Mouse (Mus musculus) layer of hippocampus, postnatal 14 days (tissue): ENCODE results near the gene Rftn1. TPM values are rescaled to one million over a fixed set of nuclear protein-coding genes. Genes with fewer than 3 reads are reported as not detected.
A peak's percentile ranks its signal among the peaks of the same experiment; 100 is the strongest.
"Not testable (repeated sequence)": the region's sequence is repeated elsewhere in the genome, so short reads cannot be mapped to it uniquely, and the experiment has no call there.

ENCODE experiments used
- DNase-seq, 2 experiments: peaks; one replicate each; pipeline ENCODE4 v3.0.0; 2021 to 2022; ENCODE audit warnings: low spot score in 2 of 2, mixed read lengths in 1 of 2
- long read RNA-seq, 2 experiments: library from polyadenylated mRNA; stranded (forward); transcript quantifications; one replicate each; pipeline ENCODE4 v2.0.0; 2021
- total RNA-seq, 2 experiments: library from RNA; stranded (reverse); gene quantifications; 2 replicates each; pipeline ENCODE4 v1.2.3; 2021

The Rftn1 gene
- total RNA-seq = 10 to 100 TPM; 12.8 to 14.5 TPM
- long read RNA-seq, experiment 1, full-length matches to known transcripts = 13 of 14 reads
- long read RNA-seq, experiment 1, partial matches to known transcripts = 0 of 14 reads
- long read RNA-seq, experiment 1, other reads (novel, unspliced or antisense) = 1 of 14 reads
- long read RNA-seq, experiment 2, full-length matches to known transcripts = 14 of 17 reads
- long read RNA-seq, experiment 2, partial matches to known transcripts = 0 of 17 reads
- long read RNA-seq, experiment 2, other reads (novel, unspliced or antisense) = 3 of 17 reads

DNA sequence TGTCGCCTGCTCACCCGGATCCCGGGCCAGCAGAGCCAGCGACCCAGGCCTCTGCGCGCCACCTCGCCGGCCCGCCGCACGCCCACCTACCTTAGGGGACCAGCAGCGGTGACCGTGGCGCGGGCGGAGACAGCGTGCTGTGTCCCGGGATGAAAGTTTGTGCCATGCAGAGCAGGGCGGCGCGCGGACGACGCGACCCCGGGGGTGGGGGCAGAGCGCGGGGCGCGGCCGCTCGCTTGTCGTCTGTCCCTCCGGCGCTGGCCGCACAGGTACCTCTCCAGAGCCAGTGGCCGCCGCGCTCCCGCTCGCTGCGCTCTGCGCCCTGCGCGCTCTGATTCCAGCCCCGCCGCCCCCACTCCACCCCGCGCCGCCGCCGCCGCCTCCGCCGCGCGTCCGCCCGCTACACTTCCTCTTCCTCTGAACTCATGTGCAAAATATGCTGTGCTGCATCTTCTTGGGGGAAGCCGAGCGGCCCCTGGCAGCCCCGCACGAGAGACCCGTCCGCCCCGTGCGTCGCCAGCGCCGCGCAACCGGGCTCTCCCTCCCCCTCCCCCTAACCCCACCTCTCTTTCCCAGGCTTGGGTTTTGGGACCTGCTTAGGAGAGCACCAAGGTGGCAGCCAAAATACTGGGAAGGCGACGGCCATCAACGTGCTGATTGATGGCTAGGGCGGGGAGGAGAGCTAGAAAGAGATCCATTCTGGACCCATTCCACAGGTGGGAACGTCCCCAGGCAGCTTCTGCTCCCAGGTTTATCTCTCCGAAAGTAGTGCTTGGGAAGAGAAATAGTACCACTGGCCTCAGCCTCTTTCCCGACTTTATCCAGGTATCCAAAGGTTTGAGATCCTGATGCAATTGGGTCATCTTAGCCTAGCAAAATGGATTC is at the start of gene Rftn1:
Gene Rftn1, minus strand, starts transcription at position 544 of the 885 bp plus-strand sequence.
- no peak for DNase-seq

DNA sequence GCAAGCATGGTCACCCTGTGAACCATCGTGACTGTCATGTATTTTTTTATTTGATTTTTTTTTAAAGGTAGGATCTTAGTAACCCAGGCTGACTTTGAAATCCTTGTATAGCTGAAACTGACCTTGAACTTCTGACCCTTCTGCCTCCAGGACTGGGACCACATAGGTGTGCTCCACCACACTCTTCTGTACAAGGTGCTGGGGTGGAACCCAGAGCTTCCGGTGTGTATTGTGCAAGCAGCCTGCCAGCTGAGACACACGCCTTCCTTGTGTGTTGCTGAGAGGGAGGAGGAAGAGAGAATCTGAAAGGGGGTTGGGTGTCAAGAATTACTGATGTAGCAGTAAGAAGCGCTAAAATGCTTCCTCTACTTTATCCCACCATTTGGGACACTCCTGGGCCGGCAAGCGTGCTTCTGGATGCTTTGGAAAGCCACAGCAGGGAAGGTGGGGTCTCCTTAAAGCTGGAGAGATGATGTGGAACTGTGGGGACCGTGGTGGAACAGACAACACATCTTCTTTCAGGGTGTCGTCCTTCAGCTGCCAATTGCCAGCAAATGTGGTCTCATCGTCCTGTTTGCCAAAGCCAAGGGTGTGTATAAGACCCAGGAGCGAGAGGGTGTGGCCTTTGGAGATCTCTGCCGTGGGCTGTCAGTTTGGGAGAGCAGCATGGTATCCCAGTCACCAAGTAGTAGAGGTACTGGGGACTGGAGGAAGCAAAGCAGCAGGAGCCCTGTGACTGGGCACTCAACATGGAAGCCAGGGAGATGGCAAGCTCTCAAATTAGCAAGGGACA is 47.5 kb upstream of the Rftn1 start:
- DNase-seq = no peak

DNA sequence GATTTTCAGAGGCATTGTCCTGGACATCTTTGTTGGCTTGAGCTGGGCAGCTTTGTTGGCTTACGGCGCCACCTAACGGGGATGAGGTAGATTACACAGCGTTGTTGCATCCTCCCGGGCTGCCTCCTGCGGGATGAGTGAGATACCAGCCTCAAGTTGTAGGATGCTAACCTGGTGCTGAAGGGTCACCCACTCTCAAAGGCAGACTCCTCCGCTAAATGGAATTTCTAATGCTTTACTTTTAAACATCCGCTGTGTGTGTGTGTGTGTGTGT is 46.9 kb upstream of the Rftn1 start:
- DNase-seq = peak; percentile 91 to 92

DNA sequence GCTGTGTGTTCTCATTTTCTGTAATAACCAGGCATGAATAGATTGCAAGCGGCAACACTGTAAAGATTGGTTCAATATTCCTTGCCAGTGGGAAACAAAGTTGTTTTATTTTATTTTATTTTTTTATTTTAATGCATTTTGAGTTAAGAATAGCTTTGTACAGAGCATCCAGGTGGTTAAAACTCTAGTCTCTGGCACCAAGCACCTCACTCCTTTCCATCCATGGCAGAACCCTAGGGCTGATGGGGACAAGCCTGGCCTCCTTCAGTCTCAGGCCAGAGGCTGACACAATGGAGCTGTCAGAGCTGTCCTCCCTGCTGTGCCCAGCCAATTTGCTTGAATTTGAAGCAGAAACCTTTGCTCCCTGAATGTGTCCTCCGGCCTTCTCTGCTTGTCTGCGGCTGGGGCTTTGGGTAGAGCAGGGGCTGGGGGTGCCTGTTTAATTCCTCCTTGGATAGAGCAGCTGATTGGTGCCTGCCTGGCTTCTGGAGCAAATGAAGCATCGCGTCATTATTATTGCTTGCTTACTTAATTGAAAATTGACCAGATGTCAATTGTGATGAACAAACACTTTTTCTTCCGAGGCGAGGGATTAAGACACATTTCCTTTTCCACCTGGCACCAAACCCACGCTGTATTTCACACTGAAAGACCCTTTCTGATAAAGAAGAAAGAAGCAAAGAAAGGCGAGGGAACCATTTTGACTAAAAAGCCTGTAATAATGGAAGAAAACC is 46.4 kb upstream of the Rftn1 start:
- DNase-seq = peak in 1 of 2 experiments; percentile 11

DNA sequence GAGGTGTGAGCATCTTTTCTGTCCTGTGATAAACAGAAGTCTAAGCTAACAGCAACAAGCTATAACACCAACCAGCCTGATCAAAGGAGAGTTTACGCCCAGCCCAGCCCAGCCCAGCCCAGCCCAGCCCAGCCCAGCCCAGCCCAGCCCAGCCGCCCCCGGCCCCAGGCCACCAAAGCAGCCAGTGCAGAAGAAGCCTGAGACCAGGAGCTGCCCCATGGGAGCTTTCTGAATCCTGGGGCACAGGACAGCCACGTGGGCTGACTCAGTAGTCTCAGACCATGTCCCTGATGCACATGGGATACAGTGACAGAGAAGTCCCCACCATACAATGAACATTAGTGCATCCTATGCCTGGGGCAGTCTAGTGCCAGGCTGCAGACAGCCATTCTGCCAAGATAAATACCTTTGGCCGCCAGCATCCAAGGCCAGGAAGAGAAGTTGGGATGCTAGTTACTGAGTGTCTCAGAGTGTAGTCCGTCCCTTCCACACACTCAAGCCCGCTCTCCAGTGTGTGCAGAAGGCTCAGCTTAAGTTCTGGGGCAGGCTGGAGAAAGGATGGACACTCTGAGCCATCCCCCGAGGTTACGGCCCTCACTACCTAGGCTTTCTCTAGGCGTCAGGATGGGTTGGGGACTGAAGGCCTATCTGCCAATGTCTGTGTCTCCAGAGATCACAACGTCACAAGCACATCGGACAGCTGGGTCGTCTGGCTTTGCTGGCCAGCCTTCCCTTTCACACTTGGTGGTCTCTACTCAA is 45.6 kb upstream of the Rftn1 start:
- DNase-seq = no peak

DNA sequence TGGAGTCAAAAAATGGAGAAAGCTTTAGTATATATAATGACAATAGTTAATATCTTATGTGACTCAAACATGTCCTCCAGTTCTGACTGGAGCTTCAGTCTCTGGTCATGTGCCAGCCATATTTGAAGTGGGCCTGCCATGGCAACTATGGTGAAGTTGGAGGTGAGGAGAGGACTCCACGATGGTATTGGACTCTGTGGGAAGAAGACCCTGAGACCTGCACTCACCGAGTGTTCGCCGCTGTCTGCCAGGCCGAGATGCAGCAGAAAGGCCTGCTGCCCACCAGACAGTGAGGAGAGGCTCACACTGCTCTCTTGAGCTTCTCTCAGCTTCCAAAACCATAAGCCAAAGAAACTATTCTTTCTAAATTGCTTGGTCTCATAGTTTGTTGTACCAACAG is 43.5 kb upstream of the Rftn1 start:
- DNase-seq = no peak

DNA sequence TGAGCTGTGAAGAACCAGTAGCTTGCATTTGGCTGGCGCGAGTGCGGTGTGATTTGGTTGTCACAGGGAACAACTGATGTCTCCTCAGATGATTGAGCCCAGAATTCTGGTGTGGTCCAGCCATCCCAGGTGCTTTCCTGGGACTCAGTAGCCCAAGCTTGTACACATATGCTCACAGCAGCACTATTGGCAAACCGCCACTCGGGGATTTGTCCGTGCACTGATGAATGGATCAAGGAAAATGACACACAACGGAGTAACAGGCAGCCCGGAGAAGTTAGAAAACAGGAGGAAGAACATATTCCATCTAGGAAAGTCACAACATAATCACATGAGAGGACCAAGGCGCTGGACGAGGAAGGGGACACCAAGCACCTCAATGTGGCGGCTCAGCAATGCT is 42.3 kb upstream of the Rftn1 start:
- no peak for DNase-seq

DNA sequence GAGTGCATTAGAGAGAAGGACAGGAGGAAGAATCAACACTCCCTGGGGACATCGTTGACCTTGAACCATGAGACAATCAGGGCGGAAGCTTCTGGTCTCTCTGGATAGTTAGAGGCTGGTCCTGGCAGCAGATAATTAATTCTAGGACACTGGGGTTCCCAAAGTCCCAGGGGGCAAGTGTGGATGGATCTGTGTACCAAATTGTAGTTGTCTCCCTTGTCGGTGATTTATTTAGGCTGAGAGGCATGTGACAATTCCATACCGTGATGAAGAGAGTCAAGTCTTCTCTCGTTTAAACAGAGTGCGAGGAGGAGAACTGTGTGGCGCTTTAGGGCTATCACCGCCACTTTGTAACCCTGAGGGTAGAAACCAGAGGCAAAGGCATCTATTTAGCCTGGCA is 40.7 kb upstream of the Rftn1 start:
- DNase-seq = no peak

DNA sequence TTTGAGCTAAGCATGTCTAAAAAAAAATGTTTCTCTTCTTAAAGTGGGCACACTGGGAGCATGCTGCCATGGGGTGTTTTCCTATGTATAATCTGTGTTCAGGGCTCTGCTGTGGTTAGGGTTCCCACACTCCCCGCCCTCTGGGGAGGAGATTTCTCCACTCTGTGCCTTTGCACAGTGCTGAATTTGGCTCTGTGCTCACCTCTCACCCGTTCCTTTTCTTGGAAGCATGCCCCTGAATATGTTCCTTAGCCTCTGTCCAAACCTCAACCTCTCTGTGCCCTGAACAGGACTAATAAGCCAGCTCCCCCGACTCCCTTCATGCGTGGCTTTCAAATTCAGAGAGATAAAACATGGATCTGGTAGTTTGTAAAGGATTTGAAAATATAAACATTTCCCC is 39.1 kb upstream of the Rftn1 start:
- DNase-seq = no peak

DNA sequence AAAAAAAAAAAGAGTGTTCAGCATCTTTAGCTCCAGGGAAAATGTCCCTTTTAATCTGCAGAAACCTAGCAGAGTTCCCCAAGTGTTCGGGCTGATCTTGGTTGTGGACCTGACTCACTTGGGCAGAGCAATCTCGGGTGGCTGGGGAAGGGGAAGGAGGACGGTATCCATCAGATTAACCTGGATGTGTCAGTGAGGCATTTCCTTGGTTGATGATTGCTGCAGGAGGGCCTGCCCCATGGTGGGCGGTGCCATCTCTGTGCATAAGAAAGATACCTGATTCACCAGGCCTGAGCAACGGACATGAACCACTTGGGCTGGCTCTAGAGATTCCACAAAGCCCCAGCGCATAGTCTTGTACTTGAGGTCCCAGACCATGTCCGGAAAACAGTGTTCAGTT is 36.9 kb upstream of the Rftn1 start:
- no peak for DNase-seq

DNA sequence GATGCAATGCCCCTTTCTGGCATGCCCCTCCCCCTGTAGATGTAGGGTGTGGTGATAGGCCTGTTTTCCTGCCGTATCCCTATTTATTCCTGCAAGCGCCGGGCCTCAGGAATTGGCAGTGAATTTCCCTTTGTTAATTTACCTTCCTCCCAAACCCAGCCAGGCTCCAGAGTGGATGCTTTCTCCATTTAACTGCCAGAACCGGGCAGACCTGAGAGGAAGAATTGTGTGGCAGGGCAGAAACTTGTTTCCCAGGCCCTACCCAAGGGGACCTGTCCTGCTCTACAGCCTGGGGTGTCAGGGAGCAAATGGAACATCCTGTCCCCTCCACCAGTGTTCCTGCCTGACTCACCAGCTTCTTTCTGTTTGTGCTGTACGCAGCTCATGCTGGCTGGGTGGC is 34.2 kb upstream of the Rftn1 start:
- DNase-seq = no peak

DNA sequence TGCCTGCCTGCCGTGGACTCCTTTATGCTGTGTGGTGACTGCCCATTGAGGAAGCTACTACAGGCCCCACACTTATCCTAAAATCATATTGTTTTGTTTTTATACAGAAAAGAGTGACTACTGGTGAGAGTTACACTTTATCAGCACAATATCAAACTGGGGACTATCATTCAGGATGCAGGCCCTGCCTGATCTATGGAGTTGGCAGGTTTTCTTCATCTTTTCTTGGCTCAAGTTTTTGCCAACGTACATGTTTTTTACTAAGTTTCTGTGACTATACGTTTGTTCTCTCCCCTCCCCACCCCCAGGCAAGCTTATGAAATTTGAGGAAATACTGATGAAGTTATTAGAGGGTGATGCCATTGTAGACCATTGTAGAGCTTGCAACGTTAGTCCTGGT is 27.5 kb upstream of the Rftn1 start:
- DNase-seq = no peak

DNA sequence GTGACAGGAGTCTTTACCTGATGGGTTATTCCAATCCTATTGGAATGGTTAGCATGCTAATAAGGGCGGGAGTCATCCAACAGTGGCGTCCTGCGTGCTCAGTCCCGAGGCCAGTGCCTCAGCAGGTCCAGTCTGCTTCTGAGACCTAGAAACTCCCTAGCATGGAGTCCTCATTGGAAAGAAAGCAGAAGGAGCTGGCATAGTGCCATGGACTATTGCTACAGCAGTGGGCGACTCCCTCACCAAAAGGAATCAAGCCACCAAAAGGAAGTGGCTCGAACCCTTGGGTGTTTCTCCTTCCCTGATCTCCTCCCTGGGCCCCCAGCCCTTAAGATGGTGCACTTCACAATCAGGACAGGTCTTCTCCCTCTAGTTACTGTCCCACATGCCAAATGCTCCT is 24.6 kb upstream of the Rftn1 start:
- DNase-seq = no peak

DNA sequence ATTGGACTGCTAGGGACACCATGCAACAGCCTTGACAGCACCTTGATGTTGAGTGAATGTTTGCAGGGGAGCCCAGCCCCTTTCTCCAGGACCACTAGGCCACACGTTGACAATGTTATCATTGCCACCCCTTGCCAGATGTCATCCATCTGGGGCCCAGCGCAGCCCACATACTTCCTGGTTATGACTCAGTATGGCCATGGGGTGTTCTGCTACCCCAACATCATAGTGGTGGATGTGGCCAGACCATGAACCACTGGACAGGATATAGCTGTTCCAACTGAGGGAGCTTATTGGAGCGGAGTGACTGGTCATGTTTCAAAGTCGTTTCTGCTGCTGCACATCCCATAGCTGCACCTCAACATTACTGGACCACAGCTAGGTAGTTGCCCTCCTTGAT is 22.6 kb upstream of the Rftn1 start:
- DNase-seq = no peak

DNA sequence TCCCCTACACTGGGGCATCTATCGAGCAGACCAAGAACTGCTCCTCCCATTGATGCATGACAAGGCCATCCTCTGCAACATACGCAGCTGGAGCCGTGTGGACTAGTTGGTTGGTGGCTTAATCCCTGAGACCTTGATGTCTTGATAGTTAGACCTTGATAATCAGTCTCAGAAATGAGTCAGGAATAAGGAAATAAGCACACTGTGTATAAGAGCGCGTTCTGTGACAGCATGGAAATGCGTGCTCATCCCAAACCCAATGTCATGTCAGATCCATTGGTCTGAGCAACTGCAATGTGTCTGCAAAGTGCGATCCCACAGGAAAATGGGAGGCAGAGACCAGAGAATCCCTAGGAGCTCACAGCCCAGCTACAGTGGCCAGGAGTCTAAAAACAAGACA is 21.3 kb upstream of the Rftn1 start:
- DNase-seq = no peak

DNA sequence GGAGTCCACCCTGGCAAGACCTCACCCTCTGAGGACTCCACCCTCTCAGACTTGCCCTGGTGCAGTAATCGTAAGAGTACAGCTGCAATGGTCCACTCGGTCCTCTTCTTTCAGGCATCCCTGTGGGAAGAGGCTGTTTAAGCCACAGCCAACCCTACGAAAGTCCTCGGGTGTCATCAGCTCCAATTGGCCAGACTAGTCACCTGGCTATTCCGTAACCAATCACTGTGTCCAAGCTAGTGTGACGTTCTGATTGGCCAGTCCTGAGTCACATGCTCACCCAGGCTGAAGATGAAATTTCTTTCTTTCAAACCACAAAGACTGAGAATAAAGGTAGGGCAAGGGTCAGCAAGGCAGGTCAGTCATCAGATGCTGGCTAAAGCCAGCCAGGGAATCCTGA is 19.4 kb upstream of the Rftn1 start:
- DNase-seq = no peak

DNA sequence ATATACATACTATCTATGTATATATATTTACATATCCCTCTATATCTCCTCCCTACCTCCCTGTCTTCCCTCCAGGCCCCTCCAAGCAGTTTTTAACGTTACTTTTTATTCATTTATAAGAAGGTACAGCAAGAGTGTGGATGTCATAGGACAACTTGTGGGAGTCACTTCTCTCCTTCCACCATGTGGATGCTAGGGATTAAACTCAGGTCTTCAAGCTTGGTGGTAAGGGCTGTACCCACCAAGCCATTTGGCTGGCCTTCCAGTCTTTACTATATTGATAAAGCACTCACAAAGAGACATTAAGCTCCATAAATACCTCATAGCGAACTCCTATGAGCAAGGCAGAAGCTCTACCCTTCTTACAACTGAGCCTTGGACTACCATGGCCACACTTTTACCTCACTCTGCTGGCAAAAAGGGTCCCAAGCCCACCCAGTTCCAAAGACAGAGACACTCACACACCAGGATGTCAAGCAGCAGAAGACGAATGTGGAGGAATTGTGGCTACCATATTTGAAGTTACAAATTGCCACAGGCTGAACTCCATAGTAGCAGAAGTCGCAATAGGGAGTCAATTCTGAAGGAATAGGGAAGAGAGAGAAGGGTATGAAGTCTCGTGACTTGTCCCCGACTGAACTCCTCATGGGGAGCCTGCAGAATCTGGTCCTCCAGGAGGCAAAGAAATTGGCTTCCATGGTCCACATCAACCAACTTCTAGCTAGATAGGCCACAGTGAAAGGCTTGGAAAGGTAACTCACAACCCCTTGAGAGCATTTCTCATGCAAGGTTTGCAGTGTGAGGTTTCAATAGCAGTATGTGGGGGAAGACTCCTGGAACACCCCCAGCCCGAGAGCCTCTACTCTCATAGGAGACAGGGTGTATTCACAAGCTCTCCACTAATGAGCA is 17.9 kb upstream of the Rftn1 start:
- DNase-seq = no peak

DNA sequence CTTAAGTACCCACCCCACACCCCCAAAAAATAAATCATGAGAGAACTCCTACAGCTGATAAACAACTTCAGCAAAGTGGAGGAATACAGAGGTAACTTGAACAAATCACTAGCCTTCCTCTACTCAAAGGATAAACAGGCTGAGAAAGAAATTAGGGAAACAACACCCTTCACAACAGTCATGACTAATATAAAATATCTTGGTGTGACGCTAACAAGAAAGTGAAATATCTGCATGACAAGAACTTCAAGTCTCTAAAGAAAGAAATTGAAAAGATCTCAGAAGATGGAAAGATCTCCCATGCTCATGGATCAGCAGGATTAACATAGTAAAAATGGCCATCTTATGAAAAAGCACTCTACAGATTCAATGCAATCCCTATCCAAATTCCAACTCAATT is 15.8 kb upstream of the Rftn1 start:
- not testable (repeated sequence) for DNase-seq

DNA sequence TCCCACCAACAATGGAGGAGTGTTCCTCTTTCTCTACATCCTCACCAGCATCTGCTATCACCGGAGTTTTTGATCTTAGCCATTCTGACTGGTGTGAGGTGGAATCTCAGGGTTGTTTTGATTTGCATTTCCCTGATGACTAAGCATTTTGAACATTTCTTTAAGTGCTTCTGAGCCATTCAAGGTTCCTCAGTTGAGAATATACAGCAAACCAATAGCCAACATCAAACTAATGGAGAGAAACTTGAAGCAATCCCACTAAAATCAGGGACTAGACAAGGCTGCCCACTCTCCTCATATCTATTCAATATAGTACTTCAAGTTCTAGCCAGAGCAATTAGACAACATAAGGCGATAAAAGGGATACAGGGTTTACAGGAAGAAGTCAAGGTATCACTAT is 15.4 kb upstream of the Rftn1 start:
- not testable (repeated sequence) for DNase-seq
